Mouse (Mus musculus): ENCODE results near the gene Lrrc38.

DNA sequence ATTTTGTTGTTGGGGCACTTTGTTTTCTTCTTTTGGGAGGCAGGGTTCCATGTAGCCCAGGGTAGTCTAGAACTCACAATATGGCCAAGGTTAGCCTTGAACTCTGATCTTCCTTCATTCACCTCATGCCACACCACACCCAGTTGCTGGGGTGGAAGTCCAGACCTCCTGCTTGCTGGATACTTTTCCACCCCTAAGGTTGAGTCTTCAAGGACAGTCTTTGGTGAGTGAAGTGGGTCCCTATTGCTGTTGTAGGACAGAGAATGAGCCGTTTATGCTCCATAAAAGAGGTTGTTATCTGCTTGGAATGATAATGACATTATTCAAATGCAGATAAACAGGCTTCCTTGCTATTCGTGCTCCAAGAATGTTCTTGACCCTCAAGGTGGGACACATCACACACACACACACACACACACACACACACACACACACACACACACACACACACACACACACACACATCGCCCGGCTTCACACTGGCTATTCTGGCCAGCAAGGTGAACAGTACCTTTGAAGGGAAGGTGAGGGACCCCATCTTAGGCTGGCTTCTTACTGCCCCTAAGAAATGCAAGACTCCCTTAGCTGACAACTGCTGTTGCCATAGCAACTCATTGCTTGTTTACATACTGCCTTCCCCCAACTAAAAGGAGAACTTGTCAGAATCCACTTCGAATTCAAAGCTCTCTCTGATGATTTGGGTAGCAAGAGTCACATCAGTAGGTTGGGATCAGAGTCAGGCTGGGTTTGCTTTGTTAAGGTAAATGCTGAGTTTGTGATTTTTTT lies 43.4 kb upstream of the Lrrc38 start:
- no peak for TF ChIP-seq CTCF (IDR thresholded peaks at IDR 0.05; ENCODE audit: borderline replicate concordance, control insufficient read depth, extremely low read depth, insufficient read depth, low read length, poor library complexity)
- TF ChIP-seq POLR2A (IDR thresholded peaks at IDR 0.05; ENCODE audit: control insufficient read depth, extremely low read depth, insufficient read depth, low read length, poor library complexity), result no peak

Data from thymus, adult 2 months (tissue).